Mouse (Mus musculus) small intestine, adult 2 months (tissue): ENCODE results near the gene Gm5431.

ENCODE experiments used
- CTCF ChIP-seq: fragments of 200-500 bp; IDR thresholded peaks from 2 replicates; pipeline ENCODE4 v1.5.1; 2012; ENCODE audit warnings: low read depth, mild to moderate bottlenecking, control low read depth, inconsistent platforms, low read length, moderate library complexity, mixed read lengths; ENCODE audit not compliant: insufficient replicate concordance, insufficient read length; ENCODE audit errors: extremely low read depth
- POLR2A ChIP-seq: fragments of 200-500 bp; IDR thresholded peaks from 2 replicates; pipeline ENCODE4 v1.6.1; 2012; ENCODE audit warnings: low read depth, mild to moderate bottlenecking, control low read depth, inconsistent platforms, low read length, moderate library complexity

DNA sequence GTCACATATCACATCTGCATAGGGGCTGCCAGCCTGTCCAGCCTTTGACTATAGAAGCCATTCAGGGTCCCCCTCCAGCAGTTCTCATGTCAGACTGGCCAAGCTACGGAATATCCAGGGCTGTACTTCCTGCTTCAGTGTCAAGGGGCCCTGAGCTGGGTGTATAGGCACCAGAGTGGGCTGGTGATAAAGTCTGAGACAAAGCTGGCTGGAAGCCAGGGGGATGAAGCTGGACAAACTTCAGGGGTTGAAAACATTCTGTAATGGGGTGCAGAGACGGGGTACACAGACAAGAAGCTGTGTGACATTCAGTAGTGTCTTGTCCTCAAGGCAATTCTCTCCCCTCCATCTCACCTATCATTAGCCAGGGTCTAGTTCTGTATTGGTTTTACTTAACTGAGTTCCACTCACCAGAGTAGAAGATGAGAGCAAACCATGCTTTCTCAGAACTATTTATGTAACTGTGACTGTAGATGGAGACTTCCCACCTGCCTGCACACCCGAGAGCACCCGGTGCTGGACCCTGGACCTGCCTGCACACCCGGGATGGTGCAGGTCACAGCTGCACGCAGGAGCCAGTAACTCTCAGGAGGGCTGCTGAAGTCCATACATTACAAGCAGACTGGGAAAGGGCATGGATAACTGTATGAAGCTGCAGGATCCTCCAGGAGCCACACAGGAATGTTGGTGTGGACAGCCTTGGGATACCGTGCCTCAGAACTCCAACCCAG lies 32.5 kb downstream of the Gm5431 start:
- TF ChIP-seq CTCF (no peak), POLR2A (no peak; the same call in 1 of the 2 replicates)
